Comparison of ENCODE assay signal across 13 mouse cellular contexts in genomic region chr5:123878056-123878455, GRCm38 (mm10). TPM values are rescaled to one million over a fixed set of nuclear protein-coding genes. Genes with fewer than 3 reads are reported as not detected.
DNase-seq lines count a peak whose midpoint lies in the region; ATAC-seq and TF ChIP-seq lines count a peak whose summit lies in the region.
"Had no signal": no experiment of that assay in that cellular context is flagged by ENCODE, and none has a peak within 500 bp of the region (broad histone marks: within the 10 kb centered on the region; RNA-seq: fewer than 3 reads in every experiment).

No protein-coding gene starts in this region.

- H3K4me1 ChIP-seq in heart, embryonic 16.5 days (ENCODE audit: control insufficient read depth, insufficient read depth, low read length), result peaks cover 2% of the 10 kb centered on the region; the same call in 1 of the 2 replicates
- H3K4me1 ChIP-seq in liver, postnatal 0 days (ENCODE audit: insufficient read depth), result no peaks in the 10 kb centered on the region
- H3K4me1 ChIP-seq in embryonic facial prominence, embryonic 15.5 days, result peaks cover 20% of the 10 kb centered on the region
- peaks cover 14% of the 10 kb centered on the region for H3K4me1 ChIP-seq in limb, embryonic 14.5 days (ENCODE audit: control insufficient read depth, insufficient read depth, low read length)
- H3K4me1 ChIP-seq: neural tube, embryonic 13.5 days had no signal

- DNase-seq in heart, postnatal 10 days, result no peak
- no peak for DNase-seq in liver, postnatal 0 days
- DNase-seq in liver, result no peak
- DNase-seq in limb, embryonic 14.5 days (ENCODE audit: low spot score), result peak; percentile 42
- DNase-seq in gastrocnemius, adult 18-20 months (ENCODE audit: low spot score), result no peak
- DNase-seq: cerebellum, postnatal 10 days; lung, postnatal 10 days; midbrain, embryonic 14.5 days; right cerebral cortex, adult 18-20 months had no signal

- no peak overlapping the region for H3K27ac ChIP-seq in heart, embryonic 16.5 days (ENCODE audit: low read length)
- H3K27ac ChIP-seq in liver, postnatal 0 days (ENCODE audit: low read depth), result no peak overlapping the region
- H3K27ac ChIP-seq in embryonic facial prominence, embryonic 15.5 days (replicated peaks), result no peak overlapping the region
- no peak overlapping the region for H3K27ac ChIP-seq in limb, embryonic 14.5 days (replicated peaks; ENCODE audit: low read depth, low read length)
- H3K27ac ChIP-seq: neural tube, embryonic 13.5 days had no signal

- H3K4me3 ChIP-seq in heart, embryonic 16.5 days (ENCODE audit: low read length), result no peak overlapping the region
- H3K4me3 ChIP-seq in liver, postnatal 0 days (ENCODE audit: low read depth, low read length), result no peak overlapping the region
- peak overlapping the region; percentile 14; the same call in 1 of the 2 replicates for H3K4me3 ChIP-seq in embryonic facial prominence, embryonic 15.5 days (replicated peaks)
- peak overlapping the region; percentile 18 for H3K4me3 ChIP-seq in limb, embryonic 14.5 days (replicated peaks; ENCODE audit: low read length)
- H3K4me3 ChIP-seq: neural tube, embryonic 13.5 days had no signal

- H3K27me3 ChIP-seq in heart, embryonic 16.5 days (ENCODE audit: control insufficient read depth, insufficient read depth, low read length), result no peaks in the 10 kb centered on the region
- H3K27me3 ChIP-seq in liver, postnatal 0 days (ENCODE audit: insufficient read depth, low read length), result 0 out of 2 replicates have a peak, but pooled peaks cover 10% of the 10 kb centered on the region
- H3K27me3 ChIP-seq in embryonic facial prominence, embryonic 15.5 days, result no peaks in the 10 kb centered on the region
- H3K27me3 ChIP-seq in limb, embryonic 14.5 days (ENCODE audit: control insufficient read depth, insufficient read depth, low read length), result no peaks in the 10 kb centered on the region
- H3K27me3 ChIP-seq: neural tube, embryonic 13.5 days had no signal

- intact Hi-C loops in heart, postnatal 10 days (cut with DNase I), result no loop called here

- peak overlapping the region; percentile 37; the same call in 1 of the 2 replicates for H3K4me2 ChIP-seq in heart, embryonic 16.5 days (ENCODE audit: low read depth, low read length)
- peak overlapping the region; percentile 13; the same call in 1 of the 2 replicates for H3K4me2 ChIP-seq in liver, postnatal 0 days (ENCODE audit: low read depth, low read length)
- peak overlapping the region; percentile 33 for H3K4me2 ChIP-seq in embryonic facial prominence, embryonic 15.5 days (replicated peaks)
- H3K4me2 ChIP-seq in limb, embryonic 14.5 days (replicated peaks; ENCODE audit: low read depth, low read length, severe bottlenecking), result peak overlapping the region; percentile 46
- H3K4me2 ChIP-seq: neural tube, embryonic 13.5 days had no signal

- no peak for ATAC-seq in heart, embryonic 16.5 days (replicated peaks; ENCODE audit: extremely low read depth, insufficient read depth, low FRiP score)
- no peak for ATAC-seq in liver, postnatal 0 days
- no peak for ATAC-seq in embryonic facial prominence, embryonic 15.5 days (ENCODE audit: insufficient number of reproducible peaks, low FRiP score, low TSS enrichment, low read depth)
- ATAC-seq in limb, embryonic 14.5 days (ENCODE audit: low FRiP score, low read depth), result no peak
- no peak for ATAC-seq in frontal cortex, adult (ENCODE audit: low TSS enrichment)

- TF ChIP-seq POLR2A in limb, embryonic 14.5 days (IDR thresholded peaks at IDR 0.05; ENCODE audit: borderline replicate concordance, extremely low read depth, insufficient read depth, insufficient read length), result no peak

- H3K9ac ChIP-seq in heart, embryonic 16.5 days (ENCODE audit: low read length), result no peak overlapping the region
- H3K9ac ChIP-seq in liver, postnatal 0 days (replicated peaks), result no peak overlapping the region
- H3K9ac ChIP-seq in embryonic facial prominence, embryonic 15.5 days, result no peak overlapping the region
- peak overlapping the region; percentile 28; the same call in 1 of the 2 replicates for H3K9ac ChIP-seq in limb, embryonic 14.5 days (ENCODE audit: low read depth, low read length, severe bottlenecking)
- H3K9ac ChIP-seq: neural tube, embryonic 13.5 days had no signal

- no peak for TF ChIP-seq EP300 in liver, postnatal 0 days (IDR thresholded peaks at IDR 0.05; ENCODE audit: low read depth)

- no peaks in the 10 kb centered on the region for H3K36me3 ChIP-seq in heart, embryonic 16.5 days (ENCODE audit: control insufficient read depth, insufficient read depth)
- H3K36me3 ChIP-seq in liver, postnatal 0 days (replicated peaks; ENCODE audit: insufficient read depth, low read length), result no peaks in the 10 kb centered on the region
- no peaks in the 10 kb centered on the region for H3K36me3 ChIP-seq in embryonic facial prominence, embryonic 15.5 days
- H3K36me3 ChIP-seq in limb, embryonic 14.5 days (ENCODE audit: control insufficient read depth, insufficient read depth, low read length), result no peaks in the 10 kb centered on the region
- H3K36me3 ChIP-seq: neural tube, embryonic 13.5 days had no signal

- 56% methylated on average over 14 of the region's 14 CpGs for WGBS in heart, embryonic 16.5 days
- 36% methylated on average over 14 of the region's 14 CpGs for WGBS in liver, postnatal 0 days (ENCODE audit: insufficient replicate concordance)
- 49% methylated on average over 14 of the region's 14 CpGs for WGBS in embryonic facial prominence, embryonic 15.5 days
- WGBS in limb, embryonic 14.5 days, result 19% methylated on average over 14 of the region's 14 CpGs

- TF ChIP-seq CTCF in liver, postnatal 0 days (IDR thresholded peaks at IDR 0.05; ENCODE audit: low read depth), result no peak

- H3K9me3 ChIP-seq in heart, embryonic 16.5 days (replicated peaks; ENCODE audit: control insufficient read depth, low read length), result no peaks in the 10 kb centered on the region
- no peaks in the 10 kb centered on the region for H3K9me3 ChIP-seq in liver, postnatal 0 days (ENCODE audit: low read length)
- no peaks in the 10 kb centered on the region for H3K9me3 ChIP-seq in embryonic facial prominence, embryonic 15.5 days (replicated peaks)
- no peaks in the 10 kb centered on the region for H3K9me3 ChIP-seq in limb, embryonic 14.5 days (ENCODE audit: control insufficient read depth, low read length)
- H3K9me3 ChIP-seq: neural tube, embryonic 13.5 days had no signal

RNA-seq across cellular contexts. Expression of gene Hcar1, which starts 1.8 kb away (rescaled TPM):
- polyA plus RNA-seq in heart, embryonic 16.5 days (2015; fragmentation: Nextera tagmentation; extraction: Ambion mirVana), result 0.41 and 0.45 TPM in 2 replicates
- total RNA-seq in heart, postnatal 10 days (2021), result under 1 TPM; 0.69 to 0.77 TPM
- polyA plus RNA-seq in liver, postnatal 0 days (2015; fragmentation: Nextera tagmentation; extraction: Ambion mirVana), result 0.11 and 0.14 TPM in 2 replicates
- 0.76 and 0.97 TPM in 2 replicates for polyA plus RNA-seq in embryonic facial prominence, embryonic 15.5 days (2015; fragmentation: Nextera tagmentation; extraction: Ambion mirVana)
- 0.52 and 0.72 TPM in 2 replicates for polyA plus RNA-seq in limb, embryonic 14.5 days (2012; rRNA removed)
- polyA plus RNA-seq in limb, embryonic 14.5 days (2014; fragmentation: Nextera tagmentation; extraction: Ambion mirVana), result 0.21 and 0.30 TPM in 2 replicates
- total RNA-seq in gastrocnemius, adult 18-20 months (2021), result under 1 TPM; 0.21 to 0.36 TPM

RNA-seq across cellular contexts. Expression of gene Hcar2, which starts 12.8 kb away (rescaled TPM):
- polyA plus RNA-seq in heart, embryonic 16.5 days (2015; fragmentation: Nextera tagmentation; extraction: Ambion mirVana), result 0.15 TPM in 1 of 2 replicates, not detected in the other
- total RNA-seq in heart, postnatal 10 days (2021), result under 1 TPM in 1 of 2 experiments, not detected in 1; 0.17 TPM
- 0.15 and 0.22 TPM in 2 replicates for polyA plus RNA-seq in liver, postnatal 0 days (2015; fragmentation: Nextera tagmentation; extraction: Ambion mirVana)
- polyA plus RNA-seq in embryonic facial prominence, embryonic 15.5 days (2015; fragmentation: Nextera tagmentation; extraction: Ambion mirVana), result 5.0 and 7.5 TPM in 2 replicates
- polyA plus RNA-seq in limb, embryonic 14.5 days (2012; rRNA removed), result 1.8 and 2.5 TPM in 2 replicates
- polyA plus RNA-seq in limb, embryonic 14.5 days (2014; fragmentation: Nextera tagmentation; extraction: Ambion mirVana), result 2.4 and 4.2 TPM in 2 replicates
- not detected for total RNA-seq in gastrocnemius, adult 18-20 months (2021)
- polyA plus RNA-seq: neural tube, embryonic 13.5 days had no signal

RNA-seq across cellular contexts. Expression of gene Denr, which starts 28.9 kb away (rescaled TPM):
- 79.0 and 96.2 TPM in 2 replicates for polyA plus RNA-seq in heart, embryonic 16.5 days (2015; fragmentation: Nextera tagmentation; extraction: Ambion mirVana)
- 10 to 100 TPM; 53.4 to 54.2 TPM for total RNA-seq in heart, postnatal 10 days (2021)
- polyA plus RNA-seq in liver, postnatal 0 days (2015; fragmentation: Nextera tagmentation; extraction: Ambion mirVana), result 54.1 and 61.1 TPM in 2 replicates
- 128 TPM in 2 replicates for polyA plus RNA-seq in embryonic facial prominence, embryonic 15.5 days (2015; fragmentation: Nextera tagmentation; extraction: Ambion mirVana)
- polyA plus RNA-seq in limb, embryonic 14.5 days (2012; rRNA removed), result 33.1 and 64.5 TPM in 2 replicates
- polyA plus RNA-seq in limb, embryonic 14.5 days (2014; fragmentation: Nextera tagmentation; extraction: Ambion mirVana), result 121 and 126 TPM in 2 replicates
- total RNA-seq in gastrocnemius, adult 18-20 months (2021), result 10 to 100 TPM; 48.6 to 59.9 TPM

RNA-seq across cellular contexts. Expression of gene Gm43518, which starts 49.2 kb away (rescaled TPM):
- 1.8 and 2.9 TPM in 2 replicates for polyA plus RNA-seq in heart, embryonic 16.5 days (2015; fragmentation: Nextera tagmentation; extraction: Ambion mirVana)
- under 1 TPM in 1 of 2 experiments, not detected in 1; 0.89 TPM for total RNA-seq in heart, postnatal 10 days (2021)
- polyA plus RNA-seq in liver, postnatal 0 days (2015; fragmentation: Nextera tagmentation; extraction: Ambion mirVana), result 0.41 and 0.67 TPM in 2 replicates
- polyA plus RNA-seq in embryonic facial prominence, embryonic 15.5 days (2015; fragmentation: Nextera tagmentation; extraction: Ambion mirVana), result 1.9 and 2.9 TPM in 2 replicates
- 0.90 and 2.1 TPM in 2 replicates for polyA plus RNA-seq in limb, embryonic 14.5 days (2012; rRNA removed)
- 2.2 and 2.4 TPM in 2 replicates for polyA plus RNA-seq in limb, embryonic 14.5 days (2014; fragmentation: Nextera tagmentation; extraction: Ambion mirVana)
- total RNA-seq in gastrocnemius, adult 18-20 months (2021), result not detected

RNA-seq across cellular contexts. Expression of gene Ccdc62, which starts 52.4 kb away (rescaled TPM):
- 4.4 and 6.3 TPM in 2 replicates for polyA plus RNA-seq in heart, embryonic 16.5 days (2015; fragmentation: Nextera tagmentation; extraction: Ambion mirVana)
- 1 to 10 TPM; 2.2 to 3.1 TPM for total RNA-seq in heart, postnatal 10 days (2021)
- polyA plus RNA-seq in liver, postnatal 0 days (2015; fragmentation: Nextera tagmentation; extraction: Ambion mirVana), result 3.1 and 3.2 TPM in 2 replicates
- polyA plus RNA-seq in embryonic facial prominence, embryonic 15.5 days (2015; fragmentation: Nextera tagmentation; extraction: Ambion mirVana), result 5.4 and 7.5 TPM in 2 replicates
- polyA plus RNA-seq in limb, embryonic 14.5 days (2012; rRNA removed), result 9.2 and 9.5 TPM in 2 replicates
- polyA plus RNA-seq in limb, embryonic 14.5 days (2014; fragmentation: Nextera tagmentation; extraction: Ambion mirVana), result 4.0 and 6.6 TPM in 2 replicates
- 1 to 10 TPM; 1.4 to 1.6 TPM for total RNA-seq in gastrocnemius, adult 18-20 months (2021)

Comparison
In these comparisons a context has a peak if more than half of its experiments do, and no peak if none do; other contexts are left out.
1. H3K4me3 ChIP-seq: peak in embryonic facial prominence, embryonic 15.5 days (single experiment) and limb, embryonic 14.5 days (single experiment); none in heart, embryonic 16.5 days (single experiment) and liver, postnatal 0 days (single experiment).
2. Peak in every context shown above with its lines, with median percentiles within 50 percentile points of each other: H3K4me2 ChIP-seq.